Mouse (Mus musculus) liver, embryonic 16.5 days (tissue): ENCODE results near the gene Smim5. TPM values are rescaled to one million over a fixed set of nuclear protein-coding genes. Genes with fewer than 3 reads are reported as not detected.
A peak's percentile ranks its signal among the peaks of the same experiment; 100 is the strongest.

Experiments used
- ATAC-seq: fragments of 200-750 bp; cut with Nextera tagmentation; 2 replicates; pipeline ENCODE4 v1.8.0; 2017; ENCODE audit warnings: low read depth, mild to moderate bottlenecking, moderate number of reproducible peaks, moderate library complexity
- H3K27ac ChIP-seq: fragments of 300-500 bp; sonication (generic); 2 replicates; pipeline ENCODE4 v1.5.1; 2014; ENCODE audit warnings: mild to moderate bottlenecking, low read length
- H3K27me3 ChIP-seq: fragments of 300-500 bp; sonication (generic); 2 replicates; pipeline ENCODE4 v1.6.1; 2014; ENCODE audit warnings: low read depth, low read length, mixed read lengths; ENCODE audit not compliant: control insufficient read depth, insufficient read depth
- H3K36me3 ChIP-seq: fragments of 300-500 bp; sonication (generic); 2 replicates; pipeline ENCODE4 v1.6.1; 2014; ENCODE audit warnings: mild to moderate bottlenecking; ENCODE audit not compliant: control insufficient read depth, insufficient read depth
- H3K4me1 ChIP-seq: fragments of 300-500 bp; sonication (generic); 2 replicates; pipeline ENCODE4 v1.6.1; 2014; ENCODE audit warnings: low read depth, low read length, mixed read lengths; ENCODE audit not compliant: control insufficient read depth
- H3K4me2 ChIP-seq: fragments of 300-500 bp; sonication (generic); 2 replicates; pipeline ENCODE4 v1.6.1; 2014; ENCODE audit warnings: low read depth, low read length, mixed read lengths
- H3K4me3 ChIP-seq: fragments of 300-500 bp; sonication (generic); 2 replicates; pipeline ENCODE4 v1.5.1; 2014; ENCODE audit warnings: low read depth, mild to moderate bottlenecking, low read length
- H3K9ac ChIP-seq: fragments of 300-500 bp; sonication (generic); 2 replicates; pipeline ENCODE4 v1.6.1; 2014; ENCODE audit warnings: low read depth, low read length
- H3K9me3 ChIP-seq: fragments of 300-500 bp; sonication (generic); replicated peaks from 2 replicates; pipeline ENCODE4 v1.6.1; 2016; ENCODE audit warnings: low read length; ENCODE audit not compliant: control insufficient read depth
- WGBS: fragments of 180-500 bp; shearing (Covaris S2); extraction: QIAGEN DNeasy Blood & Tissue Kit; methylation state at CpG from one replicate; pipeline ENCODE4 v1.1.7; 2014; ENCODE audit not compliant: insufficient replicate concordance; 5-methylcytosine and 5-hydroxymethylcytosine counted together
- polyA plus RNA-seq: library from polyadenylated mRNA; unstranded; fragments of >200 nt; fragmentation: Nextera tagmentation; extraction: Ambion mirVana; gene quantifications from 2 replicates; pipeline ENCODE4 v1.2.1, GENCODE M21; 2015

Gene Smim5
- polyA plus RNA-seq, 1 experiment from 2014 or later, result 30.1 TPM

GRCm38 (mm10) chr11:115906116-115906515, 6.3 kb downstream of the Smim5 start:
- 80% methylated on average over 3 of the region's 3 CpGs for WGBS
- Histone ChIP-seq H3K27ac (peak overlapping the region; percentile 98), H3K9ac (no peak overlapping the region; the same call in 1 of the 2 replicates), H3K9me3 (no peaks in the 10 kb centered on the region), H3K27me3 (no peaks in the 10 kb centered on the region), H3K4me3 (no peak overlapping the region), H3K36me3 (peaks cover 29% of the 10 kb centered on the region), H3K4me2 (no peak overlapping the region), H3K4me1 (peaks cover 71% of the 10 kb centered on the region)
- no peak for ATAC-seq

GRCm38 (mm10) chr11:115906521-115906920, 6.8 kb downstream of the Smim5 start:
- peaks cover 29% of the 10 kb centered on the region for H3K36me3 ChIP-seq
- no peaks in the 10 kb centered on the region for H3K27me3 ChIP-seq
- ATAC-seq, result no peak
- 87% methylated on average over 5 of the region's 5 CpGs for WGBS
- H3K27ac ChIP-seq, result peak overlapping the region; percentile 98
- H3K4me3 ChIP-seq, result no peak overlapping the region
- peaks cover 71% of the 10 kb centered on the region for H3K4me1 ChIP-seq
- no peak overlapping the region for H3K9ac ChIP-seq
- H3K9me3 ChIP-seq, result no peaks in the 10 kb centered on the region
- H3K4me2 ChIP-seq, result no peak overlapping the region

GRCm38 (mm10) chr11:115911134-115911561, 11.4 kb downstream of the Smim5 start:
- Histone ChIP-seq H3K27me3 (no peaks in the 10 kb centered on the region), H3K9ac (peak overlapping the region; percentile 54), H3K4me1 (peaks cover 38% of the 10 kb centered on the region), H3K36me3 (peaks cover 16% of the 10 kb centered on the region), H3K4me2 (peak overlapping the region; percentile 51), H3K4me3 (peak overlapping the region; percentile 9; the same call in 1 of the 2 replicates), H3K27ac (peak overlapping the region; percentile 94), H3K9me3 (no peaks in the 10 kb centered on the region)
- peak; percentile 88 for ATAC-seq
- 12% methylated on average over 5 of the region's 5 CpGs for WGBS

GRCm38 (mm10) chr11:115911632-115912376, 12.0 kb downstream of the Smim5 start, which contains the start of gene Smim6:
Gene Smim6 (plus strand): TSS chr11:115912017.
- peak within 1 kb of the TSS; percentile 94 for H3K27ac ChIP-seq
- peaks cover 10% of the 10 kb centered on the region for H3K36me3 ChIP-seq
- H3K4me2 ChIP-seq, result peak within 1 kb of the TSS; percentile 51
- 13% methylated on average over 11 of the region's 11 CpGs for WGBS
- no peaks in the 10 kb centered on the region for H3K27me3 ChIP-seq
- H3K9ac ChIP-seq, result peak within 1 kb of the TSS; percentile 54
- H3K4me3 ChIP-seq, result peak within 1 kb of the TSS; percentile 9; the same call in 1 of the 2 replicates
- H3K9me3 ChIP-seq, result no peaks in the 10 kb centered on the region
- peaks cover 34% of the 10 kb centered on the region for H3K4me1 ChIP-seq
- ATAC-seq, result peak; percentile 76

GRCm38 (mm10) chr11:115916579-115916978, 16.8 kb downstream of the Smim5 start:
- no peaks in the 10 kb centered on the region for H3K27me3 ChIP-seq
- no peaks in the 10 kb centered on the region for H3K36me3 ChIP-seq
- no peak overlapping the region for H3K4me3 ChIP-seq
- peaks cover 16% of the 10 kb centered on the region for H3K4me1 ChIP-seq
- no peak overlapping the region for H3K4me2 ChIP-seq
- WGBS, result 80% methylated on average over 4 of the region's 4 CpGs
- H3K9ac ChIP-seq, result no peak overlapping the region
- no peak overlapping the region for H3K27ac ChIP-seq
- ATAC-seq, result no peak
- no peaks in the 10 kb centered on the region for H3K9me3 ChIP-seq

GRCm38 (mm10) chr11:115918637-115919036, 18.9 kb downstream of the Smim5 start:
- Histone ChIP-seq H3K27me3 (no peaks in the 10 kb centered on the region), H3K4me1 (peaks cover 3% of the 10 kb centered on the region), H3K9ac (no peak overlapping the region), H3K4me2 (no peak overlapping the region), H3K4me3 (no peak overlapping the region), H3K9me3 (no peaks in the 10 kb centered on the region), H3K27ac (no peak overlapping the region), H3K36me3 (peaks cover 2% of the 10 kb centered on the region; the same call in 1 of the 2 replicates)
- ATAC-seq, result no peak
- 81% methylated on average over 5 of the region's 5 CpGs for WGBS

DNA sequence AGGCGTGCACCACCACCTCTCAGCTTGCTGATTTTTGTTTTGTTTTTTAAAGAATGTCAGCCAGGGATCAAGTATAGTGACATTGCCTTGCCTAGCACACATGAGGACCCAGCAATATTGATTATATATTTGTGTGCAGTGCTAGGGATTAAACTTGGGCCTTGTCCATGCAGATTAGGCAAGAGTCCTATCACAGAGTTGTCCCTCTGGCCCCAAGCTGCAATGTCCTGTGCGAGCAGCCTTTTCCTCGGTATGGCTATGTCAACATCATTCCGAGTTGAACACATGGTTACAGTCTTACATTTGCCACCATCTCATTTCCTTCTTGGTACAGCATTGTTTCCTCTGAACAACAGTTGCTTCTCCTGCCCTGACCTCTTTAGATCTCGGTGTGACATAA, 19.3 kb downstream of the Smim5 start:
- Histone ChIP-seq H3K9me3 (no peaks in the 10 kb centered on the region), H3K27ac (0 out of 2 replicates have a peak overlapping the region, but pooled peaks have one; percentile 20), H3K36me3 (peaks cover 2% of the 10 kb centered on the region; the same call in 1 of the 2 replicates), H3K4me2 (no peak overlapping the region), H3K27me3 (no peaks in the 10 kb centered on the region), H3K4me1 (peaks cover 3% of the 10 kb centered on the region), H3K9ac (no peak overlapping the region), H3K4me3 (no peak overlapping the region)
- WGBS, result 65% methylated on average over 5 of the region's 5 CpGs
- peak; percentile 47; the same call in 1 of the 2 replicates for ATAC-seq

DNA sequence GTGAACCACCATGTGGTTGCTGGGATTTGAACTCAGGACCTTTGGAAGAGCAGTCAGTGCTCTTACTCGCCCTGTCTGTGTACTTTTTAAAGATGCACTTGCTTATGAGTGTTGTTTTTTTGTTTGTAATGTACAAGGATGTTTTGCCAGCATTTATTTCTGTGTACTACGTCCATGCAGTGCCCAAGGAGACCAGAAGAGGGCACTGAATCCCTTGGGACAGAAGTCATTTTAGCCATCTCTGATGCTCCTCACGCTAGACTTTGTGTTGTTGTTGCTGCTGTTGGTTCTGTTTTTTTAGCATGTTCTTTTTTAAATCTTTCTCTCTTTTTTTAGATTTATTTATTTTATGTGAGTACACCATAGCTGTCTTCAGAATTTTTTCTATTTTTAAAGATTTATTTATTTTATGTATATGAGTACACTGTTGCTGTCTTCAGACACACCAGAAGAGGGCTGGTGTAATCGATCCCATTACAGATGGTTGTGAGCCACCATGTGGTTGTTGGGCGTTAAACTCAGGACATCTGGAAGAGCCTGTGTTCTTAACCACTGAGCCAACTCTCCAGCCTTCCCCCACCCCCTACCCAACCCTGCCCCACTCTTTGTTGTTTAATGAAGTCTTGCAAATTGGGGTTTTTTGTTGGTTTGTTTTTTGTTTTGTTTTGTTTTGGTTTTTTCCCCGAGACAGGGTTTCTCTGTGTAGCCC, 20.5 kb downstream of the Smim5 start:
- 27% methylated on average over 6 of the region's 6 CpGs for WGBS
- ATAC-seq, result peak; percentile 58
- no peak overlapping the region for H3K9ac ChIP-seq
- peaks cover 2% of the 10 kb centered on the region; the same call in 1 of the 2 replicates for H3K36me3 ChIP-seq
- H3K4me1 ChIP-seq, result peaks cover 3% of the 10 kb centered on the region
- H3K27me3 ChIP-seq, result no peaks in the 10 kb centered on the region
- no peaks in the 10 kb centered on the region for H3K9me3 ChIP-seq
- no peak overlapping the region for H3K27ac ChIP-seq
- no peak overlapping the region for H3K4me2 ChIP-seq
- no peak overlapping the region for H3K4me3 ChIP-seq
